In genomic region chr6:52868352-52868751, GRCm38 (mm10) we compare ENCODE assay signal across 16 mouse cellular contexts.
DNase-seq lines count a peak whose midpoint lies in the region; TF ChIP-seq lines count a peak whose summit lies in the region.
"Had no signal": no experiment of that assay in that cellular context is flagged by ENCODE, and none has a peak within 500 bp of the region (broad histone marks: within the 10 kb centered on the region; RNA-seq: fewer than 3 reads in every experiment).

No protein-coding gene starts in this region.

- H3K4me1 ChIP-seq in brown adipose tissue, adult 24 weeks (ENCODE audit: control insufficient read depth, insufficient read depth, insufficient read length, low read length) = peaks cover 26% of the 10 kb centered on the region

- intact Hi-C loops in gastrocnemius, adult 2 months (cut with DNase I) = no loop called here

- no peak for TF ChIP-seq CTCF in gastrocnemius, adult 2 months (IDR thresholded peaks at IDR 0.05)

- DNase-seq in gastrocnemius, adult 2 months = no peak
- DNase-seq in gastrocnemius, postnatal 10 days = no peak
- peak; percentile 28 to 40 for DNase-seq in thymus, postnatal 10 days (ENCODE audit: low spot score in 2 of 2)
- no peak for DNase-seq in cerebellum, adult 9-10 months
- DNase-seq in adrenal gland, adult 2 months = no peak
- no peak for DNase-seq in lung, adult 18-20 months
- DNase-seq: adrenal gland, postnatal 14 days; cerebellum, adult 11 months; cerebellum, adult 8-10 months; cerebellum, postnatal 25 days; gastrocnemius, postnatal 14 days; heart, postnatal 10 days had no signal

- no peak overlapping the region for H3K4me3 ChIP-seq in gastrocnemius, adult 2 months
- no peak overlapping the region for H3K4me3 ChIP-seq in brown adipose tissue, adult 24 weeks (ENCODE audit: insufficient read depth, low read depth, low read length)
- H3K4me3 ChIP-seq: forebrain, embryonic 13.5 days; hindbrain, embryonic 13.5 days; intestine, embryonic 15.5 days had no signal

- H3K27ac ChIP-seq in gastrocnemius, adult 2 months = peak overlapping the region; percentile 71
- peak overlapping the region; percentile 50; the same call in 1 of the 2 replicates for H3K27ac ChIP-seq in brown adipose tissue, adult 24 weeks (replicated peaks; ENCODE audit: low read depth, low read length)
- H3K27ac ChIP-seq: forebrain, embryonic 13.5 days; hindbrain, embryonic 13.5 days; intestine, embryonic 15.5 days had no signal

Comparison
In these comparisons a context has a peak if more than half of its experiments do, and no peak if none do; other contexts are left out.
1. DNase-seq: peak in thymus, postnatal 10 days (2 of 2); none in gastrocnemius, adult 2 months (single experiment), gastrocnemius, postnatal 10 days (single experiment), cerebellum, adult 9-10 months (single experiment), adrenal gland, adult 2 months (single experiment) and lung, adult 18-20 months (0 of 2).